Mouse (Mus musculus): Measurements from ENCODE around the gene Dnm1. TPM values are rescaled to one million over a fixed set of nuclear protein-coding genes. Genes with fewer than 3 reads are reported as not detected.

Dnm1 gene
- total and polyA plus RNA-seq, 2 experiments from 2014 or later, result 107 to 170 TPM

DNA sequence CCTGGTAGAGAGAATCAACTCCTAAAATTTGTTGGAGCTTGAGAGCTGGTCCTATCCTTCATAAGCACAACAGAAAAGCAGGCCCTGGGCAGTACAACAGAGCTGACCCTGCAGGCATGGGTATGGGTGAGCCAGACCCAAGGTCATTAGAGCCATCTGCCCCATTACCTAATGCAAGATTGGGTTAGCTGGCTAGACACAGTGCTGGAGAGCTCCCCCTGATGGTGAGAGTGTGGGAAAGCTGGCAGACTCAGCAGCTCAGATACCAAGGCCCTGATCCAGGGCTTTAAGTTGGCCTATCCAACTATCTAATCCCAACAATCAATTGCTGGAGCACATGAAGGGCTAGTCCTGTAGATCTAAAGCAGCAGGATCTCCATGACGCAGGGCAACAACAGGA, 70.4 kb downstream of the Dnm1 start:
- no peak overlapping the region for H3K9ac ChIP-seq (replicated peaks; ENCODE audit: low read length, poor library complexity, severe bottlenecking)
- no peak overlapping the region for H3K4me3 ChIP-seq (ENCODE audit: low read depth, low read length)
- no peaks in the 10 kb centered on the region for H3K27me3 ChIP-seq (ENCODE audit: insufficient read depth, low read length)
- ATAC-seq (ENCODE audit: low FRiP score), result no peak
- H3K4me1 ChIP-seq (ENCODE audit: insufficient read depth, low read length), result peaks cover 8% of the 10 kb centered on the region; the same call in 1 of the 2 replicates
- peak; percentile 61 for DNase-seq (ENCODE audit: low spot score)
- peak; percentile 69 for TF ChIP-seq CTCF (IDR thresholded peaks at IDR 0.05)
- H3K36me3 ChIP-seq (ENCODE audit: insufficient read depth, low read length), result peaks cover 34% of the 10 kb centered on the region
- no peaks in the 10 kb centered on the region for H3K9me3 ChIP-seq (ENCODE audit: low read length)
- no peak overlapping the region for H3K4me2 ChIP-seq (ENCODE audit: low read depth, low read length, poor library complexity, severe bottlenecking)
- 88% methylated on average over 1 of the region's 1 CpGs for WGBS
- no peak overlapping the region for H3K27ac ChIP-seq (ENCODE audit: low read depth, low read length)

DNA sequence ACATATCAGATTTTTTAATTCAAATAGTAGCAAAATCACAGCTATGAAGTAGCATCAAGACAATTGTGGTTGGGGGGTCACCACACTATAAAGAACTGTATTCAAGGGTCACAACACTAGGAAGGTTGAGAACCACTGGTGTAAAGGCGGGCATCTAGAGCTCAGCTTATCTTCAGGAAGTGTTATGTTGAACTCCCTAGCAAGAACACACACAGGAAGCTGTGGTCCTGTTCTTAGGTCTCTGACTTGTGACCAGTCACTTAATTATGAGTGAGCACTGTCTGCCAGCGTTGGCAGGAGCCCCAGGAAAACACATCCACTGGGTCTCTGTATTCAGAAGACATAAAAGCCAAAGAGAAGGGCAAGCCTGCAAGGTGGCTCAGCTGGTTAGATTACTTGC, 70.8 kb downstream of the Dnm1 start:
- DNase-seq (ENCODE audit: low spot score), result no peak
- Histone ChIP-seq H3K36me3 (ENCODE audit: insufficient read depth, low read length) (peaks cover 37% of the 10 kb centered on the region), H3K4me1 (ENCODE audit: insufficient read depth, low read length) (peaks cover 8% of the 10 kb centered on the region; the same call in 1 of the 2 replicates), H3K27ac (ENCODE audit: low read depth, low read length) (no peak overlapping the region), H3K9me3 (ENCODE audit: low read length) (no peaks in the 10 kb centered on the region), H3K27me3 (ENCODE audit: insufficient read depth, low read length) (no peaks in the 10 kb centered on the region), H3K4me3 (ENCODE audit: low read depth, low read length) (no peak overlapping the region), H3K4me2 (ENCODE audit: low read depth, low read length, poor library complexity, severe bottlenecking) (no peak overlapping the region), H3K9ac (replicated peaks; ENCODE audit: low read length, poor library complexity, severe bottlenecking) (no peak overlapping the region)
- TF ChIP-seq CTCF (IDR thresholded peaks at IDR 0.05), result no peak
- 91% methylated on average over 2 of the region's 2 CpGs for WGBS
- no peak for ATAC-seq (ENCODE audit: low FRiP score)

DNA sequence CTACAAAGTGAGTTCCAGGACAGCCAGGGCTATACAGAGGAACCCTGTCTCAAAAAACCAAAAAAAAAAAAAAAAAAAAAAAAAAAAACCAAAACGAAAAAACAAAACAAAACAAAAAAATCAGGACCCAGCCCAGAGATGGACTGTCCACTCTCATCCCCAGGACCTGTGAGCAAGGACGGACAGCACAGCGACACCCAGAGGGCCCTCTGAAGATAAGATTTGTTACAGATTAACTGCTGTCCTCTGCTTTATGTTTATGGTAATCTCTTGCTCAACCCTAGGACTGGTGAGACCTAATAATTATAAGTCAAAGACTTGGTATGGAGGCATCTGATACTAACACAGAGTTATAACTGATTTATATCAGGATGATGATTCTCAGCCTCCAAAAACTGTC, 77.3 kb downstream of the Dnm1 start:
- no peak overlapping the region for H3K9ac ChIP-seq (replicated peaks; ENCODE audit: low read length, poor library complexity, severe bottlenecking)
- no peak overlapping the region for H3K4me2 ChIP-seq (ENCODE audit: low read depth, low read length, poor library complexity, severe bottlenecking)
- ATAC-seq (ENCODE audit: low FRiP score) (no peak), DNase-seq (ENCODE audit: low spot score) (no peak)
- H3K27ac ChIP-seq (ENCODE audit: low read depth, low read length), result no peak overlapping the region
- WGBS, result 81% methylated on average over 3 of the region's 3 CpGs
- TF ChIP-seq CTCF (IDR thresholded peaks at IDR 0.05), result no peak
- no peaks in the 10 kb centered on the region for H3K4me1 ChIP-seq (ENCODE audit: insufficient read depth, low read length)
- peaks cover 23% of the 10 kb centered on the region for H3K36me3 ChIP-seq (ENCODE audit: insufficient read depth, low read length)
- no peaks in the 10 kb centered on the region for H3K9me3 ChIP-seq (ENCODE audit: low read length)
- no peak overlapping the region for H3K4me3 ChIP-seq (ENCODE audit: low read depth, low read length)
- H3K27me3 ChIP-seq (ENCODE audit: insufficient read depth, low read length), result no peaks in the 10 kb centered on the region

DNA sequence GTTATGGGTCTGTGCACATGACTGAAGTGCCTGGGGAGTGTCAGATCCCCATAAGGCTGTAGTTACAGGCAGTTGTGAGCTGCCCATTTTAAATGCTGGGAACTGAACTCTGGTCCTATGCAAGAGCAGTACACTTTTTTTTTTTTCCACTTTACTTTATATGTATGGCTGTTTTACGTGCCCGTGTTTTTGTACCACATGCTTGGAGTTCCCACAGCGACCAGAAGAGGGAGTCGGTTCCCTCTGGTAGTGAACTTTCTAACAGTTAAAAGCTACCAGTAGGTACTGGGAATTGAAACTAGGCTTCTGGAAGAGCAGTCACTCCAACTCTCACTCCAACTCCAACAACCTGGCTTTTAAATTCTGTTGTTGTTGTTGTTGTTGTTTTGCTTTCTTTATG, 92.5 kb downstream of the Dnm1 start:
- ATAC-seq (ENCODE audit: low FRiP score) (no peak), DNase-seq (ENCODE audit: low spot score) (peak; percentile 38)
- Histone ChIP-seq H3K4me3 (ENCODE audit: low read depth, low read length) (no peak overlapping the region), H3K27ac (ENCODE audit: low read depth, low read length) (no peak overlapping the region), H3K27me3 (ENCODE audit: insufficient read depth, low read length) (no peaks in the 10 kb centered on the region), H3K9me3 (ENCODE audit: low read length) (no peaks in the 10 kb centered on the region), H3K9ac (replicated peaks; ENCODE audit: low read length, poor library complexity, severe bottlenecking) (no peak overlapping the region), H3K4me2 (ENCODE audit: low read depth, low read length, poor library complexity, severe bottlenecking) (peak overlapping the region; percentile 86; the same call in 1 of the 2 replicates), H3K4me1 (ENCODE audit: insufficient read depth, low read length) (peaks cover 5% of the 10 kb centered on the region), H3K36me3 (ENCODE audit: insufficient read depth, low read length) (peaks cover 20% of the 10 kb centered on the region)
- 24% methylated on average over 4 of the region's 4 CpGs for WGBS
- TF ChIP-seq CTCF (IDR thresholded peaks at IDR 0.05), result peak; percentile 66

DNA sequence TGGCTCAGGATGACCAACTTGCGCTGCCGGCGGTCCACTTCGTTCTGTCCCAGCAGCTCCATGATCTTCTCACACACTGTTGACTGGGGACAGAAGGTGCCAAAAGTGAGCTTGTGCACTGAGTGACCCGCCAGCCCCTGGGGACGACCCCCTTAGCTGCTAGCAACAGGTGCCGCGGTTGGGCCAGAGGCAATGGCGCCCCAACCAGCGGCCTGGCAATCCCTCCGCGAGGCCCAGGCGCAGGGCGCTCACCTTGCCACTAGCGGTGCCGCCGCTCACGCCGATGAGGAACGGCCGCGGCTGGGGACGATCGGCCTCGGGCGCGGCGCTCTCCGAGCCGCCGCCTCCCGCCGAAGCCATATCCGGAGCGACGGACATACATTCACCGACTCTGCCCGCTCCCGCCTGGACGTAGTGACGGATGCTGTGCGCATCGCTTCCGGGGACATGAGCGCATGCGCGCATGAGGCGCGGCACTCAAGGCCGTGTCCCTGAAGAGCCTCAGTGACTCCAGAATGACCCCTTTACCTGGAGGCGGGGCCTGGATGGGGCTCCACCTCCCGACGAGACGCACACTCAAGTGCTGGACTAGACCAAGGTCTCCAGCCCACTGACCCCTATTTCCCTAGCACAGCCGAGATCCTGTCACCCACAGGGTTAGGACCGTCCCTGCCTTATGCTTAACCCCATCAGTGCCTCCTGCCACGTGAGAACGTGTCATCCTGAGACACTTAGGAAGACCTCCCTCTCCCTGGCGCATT, 93.3 kb downstream of the Dnm1 start, which contains the start of gene Uck1:
TSS of gene Uck1 (minus strand) at position 503 of the 761 bp plus-strand sequence.
- Histone ChIP-seq H3K4me1 (ENCODE audit: insufficient read depth, low read length) (peaks cover 5% of the 10 kb centered on the region), H3K4me2 (ENCODE audit: low read depth, low read length, poor library complexity, severe bottlenecking) (peak within 1 kb of the TSS; percentile 86), H3K4me3 (ENCODE audit: low read depth, low read length) (peak within 1 kb of the TSS; percentile 49), H3K9me3 (ENCODE audit: low read length) (no peaks in the 10 kb centered on the region), H3K36me3 (ENCODE audit: insufficient read depth, low read length) (peaks cover 20% of the 10 kb centered on the region), H3K27me3 (ENCODE audit: insufficient read depth, low read length) (no peaks in the 10 kb centered on the region), H3K27ac (ENCODE audit: low read depth, low read length) (peak within 1 kb of the TSS; percentile 7; the same call in 1 of the 2 replicates), H3K9ac (replicated peaks; ENCODE audit: low read length, poor library complexity, severe bottlenecking) (peak within 1 kb of the TSS; percentile 61)
- no peak for TF ChIP-seq CTCF (IDR thresholded peaks at IDR 0.05)
- peak; percentile 92 for DNase-seq (ENCODE audit: low spot score)
- 2% methylated on average over 56 of the region's 59 CpGs for whole genome bisulfite sequencing
- ATAC-seq (ENCODE audit: low FRiP score), result peak; percentile 88

DNA sequence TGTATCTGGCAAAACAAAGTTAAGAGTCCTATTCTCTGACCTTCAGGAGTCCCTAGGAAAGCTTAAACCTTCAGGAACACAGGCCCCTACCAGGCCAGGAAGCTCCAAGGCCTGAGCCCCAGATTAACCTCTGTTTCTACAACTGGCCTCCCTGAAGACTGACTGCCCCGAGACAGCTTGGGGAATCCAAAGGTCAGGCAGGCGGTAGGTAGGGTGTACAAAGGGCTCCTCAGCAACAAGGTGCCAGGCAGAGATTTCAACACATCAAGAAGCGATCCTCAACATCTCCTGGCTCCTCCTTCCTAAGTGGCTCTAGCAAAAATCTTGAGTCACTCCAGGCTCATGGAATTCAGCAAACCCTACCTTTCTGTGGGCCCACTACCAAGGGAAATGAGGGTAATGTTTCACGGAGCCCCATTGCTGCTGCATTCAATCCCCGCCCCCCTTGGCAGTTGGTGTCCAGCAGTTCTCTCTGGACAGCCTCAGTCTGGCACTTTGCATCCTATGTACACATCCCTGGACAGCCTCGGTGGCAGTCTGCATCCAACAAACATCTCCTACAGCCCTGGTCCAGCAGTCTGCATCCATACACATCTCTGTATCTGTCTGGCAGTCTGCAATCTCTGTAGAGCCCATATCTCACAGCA, 94.1 kb downstream of the Dnm1 start:
- Histone ChIP-seq H3K4me2 (ENCODE audit: low read depth, low read length, poor library complexity, severe bottlenecking) (peak overlapping the region; percentile 86), H3K27me3 (ENCODE audit: insufficient read depth, low read length) (no peaks in the 10 kb centered on the region), H3K4me1 (ENCODE audit: insufficient read depth, low read length) (peaks cover 5% of the 10 kb centered on the region), H3K9ac (replicated peaks; ENCODE audit: low read length, poor library complexity, severe bottlenecking) (peak overlapping the region; percentile 61), H3K9me3 (ENCODE audit: low read length) (no peaks in the 10 kb centered on the region), H3K4me3 (ENCODE audit: low read depth, low read length) (peak overlapping the region; percentile 49), H3K36me3 (ENCODE audit: insufficient read depth, low read length) (peaks cover 28% of the 10 kb centered on the region), H3K27ac (ENCODE audit: low read depth, low read length) (peak overlapping the region; percentile 7; the same call in 1 of the 2 replicates)
- ATAC-seq (ENCODE audit: low FRiP score), result no peak
- no peak for TF ChIP-seq CTCF (IDR thresholded peaks at IDR 0.05)
- DNase-seq (ENCODE audit: low spot score), result no peak
- 62% methylated on average over 6 of the region's 6 CpGs for WGBS

Small RNA genes lying within 50 kb of the gene (microRNA-seq; reads per million reads assigned to microRNA genes)
- gene Gm23363 (ENCODE audit: borderline number of aligned reads) (not detected), gene Mir199b (ENCODE audit: borderline number of aligned reads) (39.2 reads per million, percentile 35 among the genes with 10 or more reads in this experiment)

Other genes starting within 250 kb of the Dnm1 start
- gene Prrc2b, start 202.3 kb downstream of the Dnm1 start, total RNA-seq (2014; rRNA removed), result 164 and 215 TPM in 2 replicates
- gene Prrc2b, start 202.3 kb downstream of the Dnm1 start, polyA plus RNA-seq (2015; fragmentation: Nextera tagmentation; extraction: Ambion mirVana), result 51.5 and 65.9 TPM in 2 replicates
- 48.6 and 48.9 TPM in 2 replicates for gene Pomt1, start 116.7 kb downstream of the Dnm1 start, total RNA-seq (2014; rRNA removed)
- 21.5 and 23.5 TPM in 2 replicates for gene Pomt1, start 116.7 kb downstream of the Dnm1 start, polyA plus RNA-seq (2015; fragmentation: Nextera tagmentation; extraction: Ambion mirVana)
- gene Uck1, start 93.2 kb downstream of the Dnm1 start, total RNA-seq (2014; rRNA removed), result 138 and 142 TPM in 2 replicates
- gene Uck1, start 93.2 kb downstream of the Dnm1 start, polyA plus RNA-seq (2015; fragmentation: Nextera tagmentation; extraction: Ambion mirVana), result 110 and 121 TPM in 2 replicates
- gene Golga2, start 66.0 kb downstream of the Dnm1 start, total RNA-seq (2014; rRNA removed), result 57.4 and 68.8 TPM in 2 replicates
- 27.7 and 30.1 TPM in 2 replicates for gene Golga2, start 66.0 kb downstream of the Dnm1 start, polyA plus RNA-seq (2015; fragmentation: Nextera tagmentation; extraction: Ambion mirVana)
- gene Swi5, start 65.3 kb downstream of the Dnm1 start, total RNA-seq (2014; rRNA removed), result 292 and 375 TPM in 2 replicates
- 463 and 486 TPM in 2 replicates for gene Swi5, start 65.3 kb downstream of the Dnm1 start, polyA plus RNA-seq (2015; fragmentation: Nextera tagmentation; extraction: Ambion mirVana)
- 63.7 and 81.8 TPM in 2 replicates for gene Ciz1, start 1.0 kb downstream of the Dnm1 start, total RNA-seq (2014; rRNA removed)
- gene Ciz1, start 1.0 kb downstream of the Dnm1 start, polyA plus RNA-seq (2015; fragmentation: Nextera tagmentation; extraction: Ambion mirVana), result 47.3 and 48.8 TPM in 2 replicates
- gene 1110008P14Rik, start 28.6 kb upstream of the Dnm1 start, total RNA-seq (2014; rRNA removed), result 336 and 450 TPM in 2 replicates
- gene 1110008P14Rik, start 28.6 kb upstream of the Dnm1 start, polyA plus RNA-seq (2015; fragmentation: Nextera tagmentation; extraction: Ambion mirVana), result 198 and 224 TPM in 2 replicates
- 0.57 TPM in 1 of 2 replicates, not detected in the other for gene Lcn2, start 34.9 kb upstream of the Dnm1 start, total RNA-seq (2014; rRNA removed)
- 0.35 and 0.44 TPM in 2 replicates for gene Lcn2, start 34.9 kb upstream of the Dnm1 start, polyA plus RNA-seq (2015; fragmentation: Nextera tagmentation; extraction: Ambion mirVana)
- 33.3 and 41.1 TPM in 2 replicates for gene Ptges2, start 42.6 kb upstream of the Dnm1 start, total RNA-seq (2014; rRNA removed)
- 56.2 and 62.3 TPM in 2 replicates for gene Ptges2, start 42.6 kb upstream of the Dnm1 start, polyA plus RNA-seq (2015; fragmentation: Nextera tagmentation; extraction: Ambion mirVana)
- gene Naif1, start 97.1 kb upstream of the Dnm1 start, total RNA-seq (2014; rRNA removed), result 2.4 and 3.2 TPM in 2 replicates
- 3.0 and 3.2 TPM in 2 replicates for gene Naif1, start 97.1 kb upstream of the Dnm1 start, polyA plus RNA-seq (2015; fragmentation: Nextera tagmentation; extraction: Ambion mirVana)
- gene Slc25a25, start 98.1 kb upstream of the Dnm1 start, total RNA-seq (2014; rRNA removed), result 60.6 and 69.2 TPM in 2 replicates
- gene Slc25a25, start 98.1 kb upstream of the Dnm1 start, polyA plus RNA-seq (2015; fragmentation: Nextera tagmentation; extraction: Ambion mirVana), result 52.0 and 53.4 TPM in 2 replicates
- 21.5 and 24.4 TPM in 2 replicates for gene Fam102a, start 182.0 kb upstream of the Dnm1 start, total RNA-seq (2014; rRNA removed)
- 6.8 and 7.2 TPM in 2 replicates for gene Fam102a, start 182.0 kb upstream of the Dnm1 start, polyA plus RNA-seq (2015; fragmentation: Nextera tagmentation; extraction: Ambion mirVana)
- 70.0 and 73.3 TPM in 2 replicates for gene Dpm2, start 217.5 kb upstream of the Dnm1 start, total RNA-seq (2014; rRNA removed)
- 135 and 143 TPM in 2 replicates for gene Dpm2, start 217.5 kb upstream of the Dnm1 start, polyA plus RNA-seq (2015; fragmentation: Nextera tagmentation; extraction: Ambion mirVana)
- 19.3 and 20.0 TPM in 2 replicates for gene Pip5kl1, start 221.5 kb upstream of the Dnm1 start, total RNA-seq (2014; rRNA removed)
- gene Pip5kl1, start 221.5 kb upstream of the Dnm1 start, polyA plus RNA-seq (2015; fragmentation: Nextera tagmentation; extraction: Ambion mirVana), result 16.5 and 26.5 TPM in 2 replicates
- 0.16 and 0.33 TPM in 2 replicates for gene 9430097D07Rik, start 222.3 kb upstream of the Dnm1 start, total RNA-seq (2014; rRNA removed)
- gene 9430097D07Rik, start 222.3 kb upstream of the Dnm1 start, polyA plus RNA-seq (2015; fragmentation: Nextera tagmentation; extraction: Ambion mirVana), result 0.69 and 0.82 TPM in 2 replicates
- 50.9 and 51.1 TPM in 2 replicates for gene St6galnac4, start 233.8 kb upstream of the Dnm1 start, total RNA-seq (2014; rRNA removed)
- 38.0 and 38.6 TPM in 2 replicates for gene St6galnac4, start 233.8 kb upstream of the Dnm1 start, polyA plus RNA-seq (2015; fragmentation: Nextera tagmentation; extraction: Ambion mirVana)
- 113 and 166 TPM in 2 replicates for gene St6galnac6, start 246.4 kb upstream of the Dnm1 start, total RNA-seq (2014; rRNA removed)
- gene St6galnac6, start 246.4 kb upstream of the Dnm1 start, polyA plus RNA-seq (2015; fragmentation: Nextera tagmentation; extraction: Ambion mirVana), result 42.1 and 45.2 TPM in 2 replicates

All from midbrain, postnatal 0 days (tissue).